In genomic region chr2:155382332-155382700, GRCm38 (mm10) we compare ENCODE assay signal across 7 mouse cellular contexts. TPM values are rescaled to one million over a fixed set of nuclear protein-coding genes. Genes with fewer than 3 reads are reported as not detected.
A peak's percentile ranks its signal among the peaks of the same experiment; 100 is the strongest.
DNase-seq lines count a peak whose midpoint lies in the region; ATAC-seq and TF ChIP-seq lines count a peak whose summit lies in the region.

No protein-coding gene starts in this region.

- H3K27me3 ChIP-seq in lung, embryonic 16.5 days (ENCODE audit: control insufficient read depth, insufficient read depth, low read depth, low read length) = peaks cover 4% of the 10 kb centered on the region; the same call in 1 of the 2 replicates
- peaks cover 10% of the 10 kb centered on the region; the same call in 1 of the 2 replicates for H3K27me3 ChIP-seq in limb, embryonic 11.5 days (ENCODE audit: control insufficient read depth, insufficient read depth, low read length)
- no peaks in the 10 kb centered on the region for H3K27me3 ChIP-seq in small intestine, adult 2 months (ENCODE audit: control insufficient read depth, insufficient read depth, low read length)

- 16% methylated on average over 6 of the region's 6 CpGs for WGBS in lung, embryonic 16.5 days
- WGBS in limb, embryonic 11.5 days = 25% methylated on average over 6 of the region's 6 CpGs
- 23% methylated on average over 6 of the region's 6 CpGs for WGBS in small intestine, adult 2 months

- H3K4me2 ChIP-seq in lung, embryonic 16.5 days (ENCODE audit: low read depth, low read length) = peak overlapping the region; percentile 95
- peak overlapping the region; percentile 80 for H3K4me2 ChIP-seq in limb, embryonic 11.5 days (ENCODE audit: low read depth, severe bottlenecking)

- H3K4me1 ChIP-seq in lung, embryonic 16.5 days (replicated peaks; ENCODE audit: control insufficient read depth, insufficient read depth, low read length) = peaks cover 15% of the 10 kb centered on the region
- no peaks in the 10 kb centered on the region for H3K4me1 ChIP-seq in limb, embryonic 11.5 days (ENCODE audit: control insufficient read depth, insufficient read depth, low read length)
- peaks cover 4% of the 10 kb centered on the region; the same call in 1 of the 2 replicates for H3K4me1 ChIP-seq in small intestine, adult 2 months (ENCODE audit: control insufficient read depth, insufficient read depth, insufficient read length, low read length)

- no peak for TF ChIP-seq POLR2A in small intestine, adult 2 months (IDR thresholded peaks at IDR 0.05; ENCODE audit: low read depth, low read length)

- H3K36me3 ChIP-seq in lung, embryonic 16.5 days (ENCODE audit: control insufficient read depth, insufficient read depth, low read length) = no peaks in the 10 kb centered on the region
- H3K36me3 ChIP-seq in limb, embryonic 11.5 days (ENCODE audit: control insufficient read depth, insufficient read depth, low read length) = no peaks in the 10 kb centered on the region
- H3K36me3 ChIP-seq in small intestine, adult 2 months (ENCODE audit: control insufficient read depth, insufficient read depth, low read length) = peaks cover 7% of the 10 kb centered on the region

- ATAC-seq in lung, embryonic 16.5 days (ENCODE audit: low read depth) = peak; percentile 13; the same call in 1 of the 2 replicates
- peak; percentile 11 for ATAC-seq in erythroblast, adult 5-6 weeks (replicated peaks; ENCODE audit: low FRiP score, poor library complexity, severe bottlenecking)
- no peak; the same call in 1 of the 2 replicates for ATAC-seq in limb, embryonic 11.5 days (ENCODE audit: insufficient number of reproducible peaks, low FRiP score, low TSS enrichment, low read depth)

- no peak for DNase-seq in lung, postnatal 14 days
- DNase-seq in limb, embryonic 11.5 days (ENCODE audit: low spot score) = no peak
- no peak for DNase-seq in thymus, adult 18-20 months
- DNase-seq in layer of hippocampus, postnatal 10 days (ENCODE audit: low spot score in 2 of 2) = no peak

- peak overlapping the region; percentile 98 for H3K4me3 ChIP-seq in lung, embryonic 16.5 days (ENCODE audit: low read length)
- peak overlapping the region; percentile 87 for H3K4me3 ChIP-seq in limb, embryonic 11.5 days (ENCODE audit: low read depth, low read length)
- H3K4me3 ChIP-seq in small intestine, adult 2 months (ENCODE audit: low read depth, low read length) = peak overlapping the region; percentile 76

- H3K9ac ChIP-seq in lung, embryonic 16.5 days (ENCODE audit: low read length) = peak overlapping the region; percentile 94
- H3K9ac ChIP-seq in limb, embryonic 11.5 days (ENCODE audit: low read length) = peak overlapping the region; percentile 94

- no peak for TF ChIP-seq CTCF in small intestine, adult 2 months (IDR thresholded peaks at IDR 0.05; ENCODE audit: extremely low read depth, insufficient read length, insufficient replicate concordance, low read depth, low read length)

- H3K9me3 ChIP-seq in lung, embryonic 16.5 days (ENCODE audit: control insufficient read depth, low read length) = no peaks in the 10 kb centered on the region
- H3K9me3 ChIP-seq in limb, embryonic 11.5 days (ENCODE audit: control insufficient read depth, low read length) = no peaks in the 10 kb centered on the region

- H3K27ac ChIP-seq in lung, embryonic 16.5 days (ENCODE audit: low read length) = peak overlapping the region; percentile 98
- H3K27ac ChIP-seq in limb, embryonic 11.5 days (replicated peaks; ENCODE audit: low read depth, low read length) = no peak overlapping the region; the same call in 1 of the 2 replicates
- peak overlapping the region; percentile 94 for H3K27ac ChIP-seq in small intestine, adult 2 months (ENCODE audit: insufficient read depth, low read depth, low read length)

RNA-seq across cellular contexts. Expression of gene Trp53inp2, which starts 1.5 kb away (rescaled TPM):
- 20.3 and 22.8 TPM in 2 replicates for polyA plus RNA-seq in lung, embryonic 16.5 days (2015; fragmentation: Nextera tagmentation; extraction: Ambion mirVana)
- total RNA-seq in erythroblast, adult 5-6 weeks (2015; ENCODE audit: low replicate concordance) = 7.1 and 15.6 TPM in 2 replicates
- 3.6 and 4.9 TPM in 2 replicates for total RNA-seq in erythroblast, adult 5-6 weeks (2017; ENCODE audit: low replicate concordance)
- 17.5 and 19.3 TPM in 2 replicates for polyA plus RNA-seq in limb, embryonic 11.5 days (2014; fragmentation: Nextera tagmentation; extraction: Ambion mirVana)
- 161 and 164 TPM in 2 replicates for polyA plus RNA-seq in small intestine, adult 2 months (2012; rRNA removed)
- total RNA-seq in layer of hippocampus, postnatal 10 days (2021) = 100 to 1,000 TPM; 189 to 198 TPM

RNA-seq across cellular contexts. Expression of gene Pigu, which starts 25.1 kb away (rescaled TPM):
- polyA plus RNA-seq in lung, embryonic 16.5 days (2015; fragmentation: Nextera tagmentation; extraction: Ambion mirVana) = 50.0 and 54.9 TPM in 2 replicates
- 9.4 and 17.6 TPM in 2 replicates for total RNA-seq in erythroblast, adult 5-6 weeks (2015; ENCODE audit: low replicate concordance)
- total RNA-seq in erythroblast, adult 5-6 weeks (2017; ENCODE audit: low replicate concordance) = 5.6 TPM in 2 replicates
- 53.4 and 56.0 TPM in 2 replicates for polyA plus RNA-seq in limb, embryonic 11.5 days (2014; fragmentation: Nextera tagmentation; extraction: Ambion mirVana)
- 13.7 and 26.2 TPM in 2 replicates for polyA plus RNA-seq in small intestine, adult 2 months (2012; rRNA removed)
- 10 to 100 TPM; 23.8 to 27.9 TPM for total RNA-seq in layer of hippocampus, postnatal 10 days (2021)
